Mouse (Mus musculus) frontal cortex, postnatal 25 days (tissue): ENCODE measurements around the gene Secisbp2.
"Not testable (repeated sequence)": the region's sequence is repeated elsewhere in the genome, so short reads cannot be mapped to it uniquely, and the experiment has no call there.

Experiments used
- DNase-seq, 2 experiments: peaks; one replicate each; pipeline ENCODE4 v3.0.0; 2022; ENCODE audit warnings: low spot score in 2 of 2

Gene Secisbp2

DNA sequence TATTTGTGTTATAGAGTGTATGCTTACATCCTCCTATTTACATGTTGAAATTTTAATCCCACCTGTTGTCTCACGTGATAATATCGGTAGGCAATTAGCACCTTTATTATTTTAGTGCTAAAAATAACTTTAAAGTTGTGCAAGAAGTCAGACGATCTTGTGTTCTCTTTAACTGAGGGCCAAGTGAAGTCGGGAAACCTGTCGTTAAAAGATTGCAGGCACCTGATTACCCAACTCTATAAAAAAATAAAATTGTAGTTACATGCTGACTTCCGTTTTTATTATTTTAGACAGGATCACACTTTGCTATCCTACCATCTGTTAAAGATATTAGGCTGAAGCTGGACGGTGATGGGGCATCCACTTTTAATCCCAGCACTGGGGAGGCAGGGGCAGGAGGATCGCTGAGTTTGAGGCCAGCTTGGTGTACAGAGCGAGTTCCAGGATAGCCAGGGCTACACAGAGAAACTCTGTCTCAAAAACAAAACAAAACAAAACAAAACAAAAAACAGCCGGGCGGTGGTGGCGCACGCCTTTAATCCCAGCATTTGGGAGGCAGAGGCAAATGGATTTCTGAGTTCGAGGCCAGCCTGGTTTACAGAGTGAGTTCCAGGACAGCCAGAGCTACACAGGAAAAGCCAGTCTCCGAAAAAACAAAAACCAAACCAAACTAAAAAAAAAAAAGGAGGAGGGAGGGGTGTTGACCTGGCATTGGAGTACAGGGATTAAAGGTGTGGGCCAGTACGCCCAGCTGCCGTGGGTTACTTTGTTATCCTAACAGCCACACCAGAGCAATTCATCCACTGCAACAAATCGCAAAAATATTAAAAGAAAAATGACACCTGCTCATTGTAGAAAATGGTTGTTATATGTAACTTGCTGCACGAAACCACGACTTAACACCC lies 7.3 kb upstream of the Secisbp2 start:
- DNase-seq: no peak

DNA sequence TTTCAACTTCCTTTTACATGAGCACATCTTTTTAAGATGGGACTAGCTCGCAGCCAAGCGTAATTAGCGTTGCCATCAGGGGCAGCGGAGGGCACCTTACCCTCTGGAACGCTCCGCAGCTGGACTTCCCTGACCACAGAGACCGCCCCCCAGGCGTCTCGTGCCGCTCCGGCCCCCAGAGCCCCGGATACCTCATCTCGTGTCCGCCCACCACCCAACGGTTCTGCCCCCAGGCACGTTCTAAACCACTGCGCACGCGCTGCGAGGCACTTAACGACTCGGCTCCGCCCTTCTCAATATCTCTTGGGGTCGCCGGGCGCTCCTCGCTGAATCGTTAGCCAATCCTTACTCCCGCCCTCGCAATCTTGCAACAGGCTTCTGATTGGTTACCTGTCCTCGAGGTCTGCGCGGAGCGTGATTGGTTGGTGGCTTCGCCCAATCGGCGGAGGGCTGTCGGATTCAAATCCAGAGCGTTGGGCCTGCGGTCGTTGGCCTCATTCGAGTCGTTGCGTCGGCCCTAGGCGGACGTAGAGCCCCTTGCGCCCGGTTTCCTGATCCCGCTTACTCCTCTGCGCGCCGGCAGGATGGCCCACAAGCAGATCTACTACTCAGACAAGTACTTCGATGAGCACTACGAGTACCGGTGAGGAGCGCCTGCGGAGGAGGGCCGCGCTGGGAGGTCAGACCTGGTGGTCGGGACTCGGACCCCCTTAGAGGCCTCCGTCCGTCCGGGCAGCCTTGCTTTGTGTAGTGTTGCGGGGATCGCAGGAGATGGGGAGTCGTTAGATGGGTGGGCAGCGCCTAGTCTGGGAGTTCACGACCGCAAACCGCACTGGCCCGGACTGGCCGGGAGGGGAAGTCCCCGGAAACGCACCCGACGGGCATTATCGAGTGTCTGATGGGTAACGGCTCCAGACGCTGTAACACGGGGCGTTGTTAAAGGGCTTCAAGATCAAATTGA lies 6.4 kb upstream of the Secisbp2 start, which contains the start of gene Cks2:
Cks2 (plus strand) TSS at position 404 of the 961 bp plus-strand sequence.
- peak; percentile 93 to 94 for DNase-seq

DNA sequence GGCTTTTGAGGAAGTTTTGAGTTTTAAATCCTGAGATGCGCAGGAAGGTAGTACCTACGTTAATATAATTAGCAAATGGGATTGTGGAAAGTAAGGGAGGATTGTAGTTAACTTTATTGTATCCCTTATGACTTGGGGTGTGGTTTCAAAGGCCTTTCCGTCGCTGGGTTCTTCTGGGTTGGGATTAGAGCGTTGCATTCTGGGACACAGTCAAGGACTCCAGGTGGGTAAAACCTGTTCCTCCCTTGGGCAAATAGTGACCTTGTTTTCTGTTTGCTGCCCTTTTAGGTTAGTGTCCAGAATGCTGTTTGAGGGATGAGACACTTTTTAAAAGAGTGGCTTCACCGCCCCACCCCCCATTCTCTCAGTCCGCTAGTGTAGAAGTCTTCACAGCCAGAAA lies 5.6 kb upstream of the Secisbp2 start:
- DNase-seq: no peak

DNA sequence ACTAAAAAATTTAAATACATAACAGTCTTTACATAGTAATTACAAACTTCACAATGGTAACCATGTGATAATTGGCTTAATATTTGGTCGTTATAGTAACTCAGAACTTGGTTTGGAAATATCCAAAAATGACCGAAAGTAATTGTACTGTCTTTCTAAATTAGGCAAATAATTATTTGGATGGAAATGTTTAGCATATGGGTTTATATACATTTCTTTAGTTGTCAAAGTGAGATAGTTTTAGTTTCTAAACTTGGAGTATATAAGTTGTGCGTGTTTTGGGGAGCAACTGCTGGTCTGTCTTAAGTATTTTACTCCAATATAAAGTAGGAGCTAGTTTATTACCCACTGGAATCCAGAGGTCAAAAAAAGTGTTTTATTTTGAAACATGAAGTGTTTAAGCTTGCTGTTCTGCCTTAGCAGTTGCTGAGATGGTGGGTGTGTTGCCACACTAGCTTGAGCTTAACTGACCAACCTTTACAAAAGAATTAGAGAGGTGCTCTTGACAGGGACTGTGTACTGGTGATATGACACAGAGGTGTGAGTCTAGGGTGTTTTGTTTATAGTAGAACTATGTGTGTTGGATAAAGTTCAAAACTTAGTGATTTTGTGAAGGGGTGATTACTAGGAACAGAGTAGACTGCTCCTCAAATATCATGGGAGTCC lies 5.0 kb upstream of the Secisbp2 start:
- DNase-seq: no peak

DNA sequence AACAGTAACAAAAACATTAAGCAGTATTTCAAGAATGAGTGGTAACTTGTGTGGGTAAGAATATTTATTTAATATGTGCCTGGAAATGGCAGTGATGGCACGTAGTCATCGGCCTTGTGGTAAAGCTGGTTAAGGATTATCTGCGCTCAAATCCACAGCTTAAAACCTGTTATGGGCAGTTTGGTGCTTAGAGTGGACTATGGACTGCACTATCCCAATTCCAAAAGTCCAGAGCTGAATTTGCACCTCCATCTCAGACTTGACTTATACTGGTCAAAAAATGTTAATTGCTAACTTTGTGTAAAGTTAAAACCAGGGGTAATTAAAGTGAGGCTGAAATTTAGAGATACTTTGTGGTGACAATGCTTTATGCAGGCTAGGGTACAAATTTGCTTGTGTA lies 3.7 kb upstream of the Secisbp2 start:
- no peak for DNase-seq

DNA sequence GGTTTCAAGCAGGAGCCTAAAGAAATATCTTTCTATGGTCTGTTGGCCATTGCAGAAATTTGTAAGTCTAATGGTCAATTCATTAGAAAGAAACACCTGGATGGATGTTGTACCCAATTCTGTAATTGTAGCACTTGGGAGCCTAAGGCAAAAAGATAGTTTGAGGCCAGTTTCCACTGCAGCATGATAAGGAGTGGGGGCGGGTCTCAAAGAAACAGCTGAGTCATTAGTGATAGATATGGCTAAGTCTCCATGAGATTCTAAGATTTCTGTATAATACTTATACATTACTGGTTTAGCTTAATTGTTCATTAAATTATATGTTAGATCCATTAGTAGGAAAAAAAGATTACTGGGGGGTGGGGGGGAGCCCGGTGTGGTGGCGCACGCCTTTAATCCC lies 3.3 kb upstream of the Secisbp2 start:
- DNase-seq: no peak

DNA sequence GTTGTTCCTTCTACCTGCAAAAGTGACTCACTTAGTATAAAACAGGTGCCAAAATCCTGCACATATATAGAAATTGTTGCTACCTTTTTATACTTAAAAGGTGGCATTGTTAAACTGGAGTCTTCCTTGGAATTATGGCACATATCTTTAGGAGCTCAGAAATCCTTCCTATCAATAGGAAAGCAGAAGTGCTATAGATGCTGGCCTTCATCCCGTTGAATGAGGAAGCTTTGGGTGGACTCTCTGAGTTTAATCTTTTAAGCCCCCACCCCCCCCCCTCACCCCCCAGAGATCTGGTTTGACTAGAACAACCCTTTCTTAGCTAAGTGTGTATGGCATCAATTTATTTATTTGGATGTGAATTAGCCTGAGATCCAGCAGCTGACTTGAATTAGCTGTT lies 1.8 kb upstream of the Secisbp2 start:
- no peak for DNase-seq

DNA sequence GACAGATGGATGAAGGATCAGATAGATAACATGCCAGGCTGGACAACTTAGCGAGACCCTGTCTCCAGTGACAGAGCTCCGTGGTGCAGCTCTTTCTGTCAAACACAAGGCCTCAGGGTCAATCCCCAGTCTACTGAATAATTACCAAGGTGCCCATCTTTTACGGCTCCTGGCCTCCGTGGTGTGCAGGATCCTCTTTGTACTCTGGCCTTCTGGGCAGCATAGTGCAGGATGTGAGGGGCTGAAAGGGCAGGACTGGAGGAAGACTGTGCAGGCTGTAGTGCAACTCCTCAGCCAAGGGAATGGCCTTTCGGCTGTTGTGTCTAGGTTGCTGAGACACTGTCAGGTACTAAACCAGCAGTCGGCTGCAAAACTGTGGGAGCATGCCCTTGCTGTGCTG lies 1.7 kb downstream of the Secisbp2 start:
- DNase-seq: no peak

DNA sequence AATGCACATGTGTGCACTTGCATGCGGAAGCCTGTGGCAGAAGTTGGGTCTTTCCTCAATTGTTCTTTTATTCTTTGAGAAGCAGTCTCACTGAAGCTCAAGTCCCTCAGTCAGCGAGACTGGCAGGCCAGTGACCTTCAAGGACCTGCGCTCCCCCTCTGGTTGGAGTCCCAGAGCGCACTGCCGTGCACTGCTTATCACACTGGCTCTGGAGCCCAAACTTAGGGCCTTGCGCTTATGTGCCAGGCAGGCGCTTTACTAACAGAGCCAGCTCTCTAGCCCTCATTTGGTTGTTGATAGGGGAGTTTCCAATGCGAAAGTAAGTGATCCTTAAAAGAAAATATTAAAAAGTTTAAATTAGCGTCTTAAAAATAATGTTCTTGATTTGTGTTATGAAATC lies 2.5 kb downstream of the Secisbp2 start:
- no peak for DNase-seq

DNA sequence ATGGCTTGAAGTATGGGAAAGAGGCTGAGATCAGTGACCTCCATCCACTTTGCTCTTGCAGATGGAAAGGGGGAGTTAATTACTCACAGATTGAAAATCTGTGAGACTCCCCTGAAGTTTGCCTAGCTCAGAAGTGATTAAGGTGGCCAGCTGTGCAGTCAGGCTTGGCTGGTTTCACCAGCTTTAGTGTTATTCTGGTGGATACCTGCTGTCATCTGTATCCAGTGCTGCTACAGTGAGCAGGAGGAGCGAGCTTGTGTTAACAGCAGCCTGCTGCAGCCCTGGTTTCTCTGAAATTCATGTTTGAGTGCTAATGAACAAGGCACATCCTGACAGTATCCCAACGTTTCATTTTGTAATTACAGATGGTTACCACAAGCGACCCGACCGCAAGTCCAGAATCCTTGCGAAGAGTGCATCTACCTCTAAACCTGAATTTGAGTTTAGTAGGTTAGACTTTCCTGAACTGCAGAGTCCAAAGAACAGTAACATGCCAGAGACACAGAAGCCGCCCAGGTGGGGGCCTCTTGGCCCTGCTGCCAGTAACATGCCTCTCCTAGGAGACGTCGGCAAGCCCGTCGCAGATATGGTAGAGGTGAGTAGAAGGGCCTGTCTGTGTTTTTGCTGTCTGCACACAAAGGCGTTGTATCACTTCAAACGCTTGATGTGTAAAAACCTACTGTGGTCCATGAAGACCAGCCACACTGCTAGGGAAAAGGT lies 5.2 kb downstream of the Secisbp2 start:
- DNase-seq: no peak

DNA sequence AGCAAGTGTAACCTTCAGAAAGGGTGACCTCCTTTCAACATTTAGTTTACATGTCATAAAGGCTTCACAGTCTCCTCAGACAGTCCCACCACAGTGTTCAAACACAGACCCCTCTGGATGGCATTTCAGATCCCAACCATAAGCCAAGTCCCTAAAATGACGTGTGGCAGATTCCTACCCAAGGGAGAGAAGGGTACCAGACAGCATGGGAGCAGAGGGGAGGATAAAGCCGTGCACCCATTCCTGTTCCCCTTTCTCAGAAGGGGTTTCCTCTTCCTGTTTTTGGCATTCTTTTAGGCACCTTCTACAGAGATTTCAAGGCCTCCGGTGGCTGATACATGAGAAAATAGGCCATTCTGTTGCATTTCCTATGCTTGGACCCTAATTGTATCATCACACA lies 6.6 kb downstream of the Secisbp2 start:
- no peak for DNase-seq

DNA sequence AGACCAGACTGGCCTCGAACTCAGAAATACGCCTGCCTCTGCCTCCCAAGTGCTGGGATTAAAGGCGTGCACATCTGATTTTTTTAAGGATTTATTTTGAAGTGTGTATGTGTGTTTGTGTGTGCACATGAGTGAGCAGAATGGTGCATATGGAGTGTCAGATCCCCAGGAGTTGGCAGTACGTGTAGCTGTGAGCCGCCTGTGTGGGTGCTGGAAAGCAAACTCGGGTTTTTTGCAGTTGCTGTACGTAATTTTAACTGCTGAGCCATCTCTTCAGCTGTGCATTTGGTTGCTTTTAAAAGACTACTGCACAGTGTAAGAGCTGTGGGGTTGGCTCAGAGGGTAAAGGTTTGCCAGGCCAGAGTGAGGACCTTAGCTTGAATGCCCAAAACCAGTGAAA lies 8.1 kb downstream of the Secisbp2 start:
- no peak for DNase-seq

DNA sequence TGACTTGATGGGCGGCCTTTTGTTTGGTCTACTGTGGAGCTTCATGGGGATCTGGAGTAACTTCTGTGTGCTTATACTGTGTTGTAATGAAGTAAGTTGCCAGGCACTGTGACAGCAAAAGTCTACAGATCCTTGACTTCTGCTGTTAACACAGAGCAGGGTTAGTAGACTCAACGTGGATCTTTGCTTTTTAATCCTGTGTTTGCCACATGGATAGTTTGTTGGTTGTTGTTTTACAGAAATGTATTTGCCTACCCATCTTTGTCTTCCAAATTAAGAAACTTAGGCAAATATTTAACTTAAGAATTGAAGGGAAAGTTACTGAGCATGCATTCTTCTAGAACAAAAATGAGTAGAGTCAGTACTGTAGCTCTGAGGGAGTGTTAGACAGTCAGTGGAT lies 12.1 kb downstream of the Secisbp2 start:
- DNase-seq: no peak

DNA sequence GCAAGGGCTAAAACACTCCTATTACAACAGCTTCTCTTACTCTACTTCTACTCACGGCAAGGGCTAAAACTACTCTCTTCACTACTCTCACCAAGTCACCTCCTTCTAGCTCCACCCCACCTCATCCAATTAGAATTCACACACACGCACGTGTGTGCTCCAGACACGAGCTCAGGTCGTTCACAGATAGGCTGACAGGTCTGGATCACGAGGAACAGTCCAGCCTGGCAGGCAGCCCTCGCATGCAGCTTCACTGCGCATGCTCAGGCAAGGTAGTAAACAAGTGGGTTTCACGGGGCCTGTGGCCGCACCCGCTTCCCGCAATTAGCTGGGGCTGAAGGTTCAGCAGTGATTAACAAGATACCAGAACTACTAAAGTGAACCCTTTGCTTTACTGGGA lies 16.7 kb downstream of the Secisbp2 start:
- DNase-seq: not testable (repeated sequence)

DNA sequence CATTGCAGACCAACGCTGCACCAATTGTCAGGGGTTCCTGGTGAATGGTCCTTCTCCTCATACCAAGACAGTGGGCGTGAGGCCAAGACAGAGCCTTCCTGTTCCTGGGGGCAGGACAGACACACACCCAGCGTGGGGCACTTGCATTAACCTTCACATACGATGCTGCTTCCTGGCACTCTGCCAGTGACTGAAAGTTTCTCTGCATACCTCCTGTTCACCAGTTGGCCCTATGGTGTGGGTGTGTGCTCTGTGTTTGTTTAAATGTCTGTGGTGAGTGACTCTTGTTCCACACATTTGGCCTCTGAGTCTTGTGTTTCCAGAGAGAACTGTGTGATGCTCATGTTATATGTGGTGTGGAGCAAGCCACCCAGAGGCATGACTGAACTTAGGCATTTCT lies 25.1 kb downstream of the Secisbp2 start:
- DNase-seq: no peak

DNA sequence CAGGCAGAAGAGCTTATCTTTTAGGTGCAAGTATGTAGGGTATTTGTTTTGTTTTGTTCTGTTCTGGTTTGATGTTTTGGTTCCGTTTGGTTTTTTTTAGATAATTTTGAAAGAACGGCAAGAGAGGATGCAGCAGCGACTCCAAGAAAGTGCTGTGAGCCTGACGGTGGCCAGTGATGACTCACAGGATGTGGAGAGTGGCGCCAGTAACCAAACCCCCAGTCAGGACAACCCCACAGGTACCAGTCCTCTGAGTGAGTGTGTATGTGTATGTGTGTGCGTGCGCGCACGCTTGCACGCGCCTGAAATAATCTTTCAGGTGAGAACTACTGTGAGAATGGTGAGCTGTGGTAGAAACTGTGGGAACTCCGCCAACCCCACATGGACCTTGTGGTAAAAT lies 25.5 kb downstream of the Secisbp2 start:
- DNase-seq: no peak

DNA sequence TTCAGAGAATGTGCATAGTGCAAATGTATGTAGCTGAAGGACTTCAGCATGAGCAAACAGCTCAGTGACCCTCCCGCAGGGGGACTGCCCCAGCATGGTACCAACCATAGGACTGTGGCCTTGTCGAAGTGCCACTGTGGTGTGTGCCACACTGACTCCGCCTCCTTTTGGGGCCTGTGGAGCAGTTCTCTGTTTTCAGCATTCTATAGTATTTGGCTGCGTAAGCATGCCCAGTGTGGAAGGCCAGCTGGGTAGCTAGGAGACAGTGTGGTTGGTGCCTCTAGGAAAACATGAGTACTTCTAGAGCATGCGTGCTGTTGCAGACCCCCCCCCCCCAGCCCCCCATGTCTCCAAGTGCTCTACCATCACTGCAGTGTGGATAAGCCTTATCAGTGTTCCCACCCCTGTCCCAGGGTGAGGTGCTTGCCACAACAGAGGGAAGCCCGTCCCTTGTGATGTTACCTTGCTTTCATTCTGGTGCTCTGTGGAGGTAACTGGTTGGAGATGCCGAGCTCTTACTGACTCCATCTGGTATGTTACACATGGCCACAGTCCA lies 26.2 kb downstream of the Secisbp2 start:
- no peak for DNase-seq

DNA sequence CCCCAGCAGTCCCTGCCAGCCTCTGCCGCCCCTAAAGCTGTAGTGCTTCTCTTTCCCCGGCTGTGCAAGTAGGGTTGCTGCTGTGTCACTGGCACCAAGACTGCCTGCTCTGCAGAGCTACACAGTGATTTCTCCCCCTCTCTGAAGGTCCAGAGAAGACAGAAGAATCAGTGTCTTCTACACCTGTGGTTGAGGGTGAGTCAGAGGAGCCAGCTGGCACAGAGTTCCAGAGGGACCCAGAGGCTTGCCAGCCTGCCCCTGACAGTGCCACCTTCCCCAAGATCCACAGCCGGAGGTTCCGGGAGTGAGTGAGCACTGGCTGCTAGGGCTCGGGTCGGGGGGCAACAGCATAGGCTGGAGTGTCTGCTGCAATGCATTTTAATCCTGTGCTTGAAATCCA lies 27.2 kb downstream of the Secisbp2 start:
- DNase-seq: no peak

DNA sequence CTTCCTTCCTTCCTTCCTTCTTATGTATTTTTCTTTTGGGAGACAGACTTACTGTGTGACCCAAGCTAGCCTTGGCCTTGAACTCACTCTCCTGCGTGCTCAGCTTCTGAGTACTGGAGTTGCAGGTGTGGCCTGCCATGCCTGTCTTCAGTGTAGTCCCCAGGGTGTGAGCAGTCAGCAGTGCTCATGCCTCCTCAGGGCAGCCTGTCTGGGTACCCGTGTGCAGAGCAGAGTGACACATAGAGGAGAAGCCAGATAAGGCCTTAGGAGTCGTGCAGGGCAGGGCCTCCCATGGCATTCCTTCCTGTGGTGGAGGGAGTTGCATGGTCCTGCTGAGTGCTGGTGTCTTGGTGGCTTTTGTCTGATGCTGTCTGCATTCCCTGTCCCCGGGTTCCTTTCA lies 27.8 kb downstream of the Secisbp2 start:
- no peak for DNase-seq

DNA sequence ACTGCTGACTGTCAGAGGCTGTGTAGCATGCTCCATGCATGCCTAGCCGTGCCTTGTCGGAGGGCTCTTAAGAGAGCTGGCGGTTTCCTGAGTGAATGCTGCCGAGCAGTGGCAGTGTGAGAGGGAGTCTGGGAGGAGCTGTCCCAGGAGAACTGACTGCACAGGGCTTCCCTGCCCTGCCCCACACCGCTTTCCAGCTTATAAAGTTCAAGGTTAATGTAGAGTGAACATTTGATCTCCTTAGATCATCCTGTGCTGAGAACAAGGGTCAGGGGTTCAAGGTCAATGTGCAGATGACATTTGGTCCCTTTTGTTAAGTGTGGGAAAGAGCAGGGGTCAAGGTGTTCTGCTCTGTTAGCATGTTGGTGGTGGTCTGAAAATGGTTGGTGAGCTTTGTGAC lies 29.6 kb downstream of the Secisbp2 start:
- no peak for DNase-seq

DNA sequence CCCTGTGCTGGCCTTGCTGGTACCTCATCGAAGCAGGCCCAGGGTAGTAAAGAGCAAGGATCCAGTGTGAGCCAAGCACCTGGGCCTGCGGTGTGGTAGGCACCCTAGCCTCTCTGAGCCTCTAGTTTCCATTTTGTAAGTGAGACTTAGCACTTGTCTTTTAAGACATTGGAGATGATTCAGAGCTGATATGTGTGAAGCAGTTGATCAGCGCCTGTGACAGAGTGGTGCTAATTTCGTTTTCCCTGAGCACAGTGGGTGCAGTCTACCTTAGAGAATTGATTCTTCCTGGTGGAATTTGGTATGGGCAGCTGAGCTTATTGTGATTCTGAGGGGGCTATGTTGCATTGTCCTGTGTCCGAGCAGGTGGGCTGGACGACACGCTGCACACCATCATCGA lies 30.1 kb downstream of the Secisbp2 start:
- DNase-seq: no peak
